Mouse (Mus musculus): Measurements from ENCODE around the gene Cyp4a29. TPM values are rescaled to one million over a fixed set of nuclear protein-coding genes. Genes with fewer than 3 reads are reported as not detected.

Gene Cyp4a29
- polyA plus RNA-seq, 1 experiment = not detected

Other genes with a start within 250 kb of the Cyp4a29 start
- 1.3 and 1.5 TPM in 2 replicates for gene Stil, start 241.9 kb upstream of the Cyp4a29 start, polyA plus RNA-seq (2012; rRNA removed)
- 2.1 and 2.7 TPM in 2 replicates for gene Tal1, start 185.7 kb upstream of the Cyp4a29 start, polyA plus RNA-seq (2012; rRNA removed)
- 0.74 and 1.0 TPM in 2 replicates for gene Pdzk1ip1, start 153.4 kb upstream of the Cyp4a29 start, polyA plus RNA-seq (2012; rRNA removed)
- 6.6 and 7.4 TPM in 2 replicates for gene Cyp4x1, start 107.8 kb upstream of the Cyp4a29 start, polyA plus RNA-seq (2012; rRNA removed)
- gene Cyp4a12a, start 57.0 kb downstream of the Cyp4a29 start, polyA plus RNA-seq (2012; rRNA removed) = not detected in 2 replicates
- gene Cyp4a12b, start 169.5 kb downstream of the Cyp4a29 start, polyA plus RNA-seq (2012; rRNA removed) = not detected in 2 replicates
- not detected in 2 replicates for gene Cyp4a30b, start 210.5 kb downstream of the Cyp4a29 start, polyA plus RNA-seq (2012; rRNA removed)